Mouse (Mus musculus) adrenal gland, adult 2 months (tissue): ENCODE data around the gene Rasal2. TPM values are rescaled to one million over a fixed set of nuclear protein-coding genes. Genes with fewer than 3 reads are reported as not detected.

Experiments
- DNase-seq: peaks from one replicate; pipeline ENCODE4 v3.0.0; 2021
- long read RNA-seq: library from polyadenylated mRNA; stranded (forward); transcript quantifications from one replicate; pipeline ENCODE4 v2.0.0, GENCODE M21; 2021
- polyA plus RNA-seq: library from polyadenylated mRNA; depleted of rRNA; stranded (reverse); fragments of >200 nt; gene quantifications from 2 replicates; pipeline ENCODE4 v1.2.3, GENCODE M21; 2012; rRNA removed
- total RNA-seq, 2 experiments: library from RNA; stranded (reverse); gene quantifications; 2 replicates each; pipeline ENCODE4 v1.2.3; 2021

Gene Rasal2
- total RNA-seq (10 to 100 TPM; 13.0 to 13.7 TPM), polyA plus RNA-seq (1.4 and 1.6 TPM in 2 replicates)
- long read RNA-seq, full-length matches to known transcripts: 1 of 2 reads
- long read RNA-seq, partial matches to known transcripts: 1 of 2 reads
- long read RNA-seq, other reads (novel, unspliced or antisense): 0 of 2 reads

- DNase-seq: peak; percentile 97
These were observed at the start of gene Rasal2 for GRCm38 (mm10) chr1:157412454-157413369. Rasal2 (minus strand) TSS chr1:157412595.

GRCm38 (mm10) chr1:157461276-157461675 is 48.9 kb upstream of the Rasal2 start:
- no peak for DNase-seq

GRCm38 (mm10) chr1:157459904-157460303 is 47.5 kb upstream of the Rasal2 start:
- DNase-seq: no peak

GRCm38 (mm10) chr1:157458421-157459208 is 46.2 kb upstream of the Rasal2 start, which contains the start of gene Cryzl2:
Cryzl2 (plus strand) TSS chr1:157458577.
- peak; percentile 92 for DNase-seq

GRCm38 (mm10) chr1:157457789-157458188 is 45.4 kb upstream of the Rasal2 start:
- no peak for DNase-seq

- no peak for DNase-seq
These were observed 42.5 kb upstream of the Rasal2 start for GRCm38 (mm10) chr1:157454876-157455275.

GRCm38 (mm10) chr1:157452759-157453549 is 40.6 kb upstream of the Rasal2 start:
- no peak for DNase-seq

- no peak for DNase-seq
These were observed 39.9 kb upstream of the Rasal2 start for GRCm38 (mm10) chr1:157452284-157452683.

GRCm38 (mm10) chr1:157449981-157450636 is 37.7 kb upstream of the Rasal2 start:
- peak; percentile 62 for DNase-seq

- no peak for DNase-seq
These were observed 37.1 kb upstream of the Rasal2 start for GRCm38 (mm10) chr1:157449532-157449931.

- no peak for DNase-seq
These were observed 36.4 kb upstream of the Rasal2 start for GRCm38 (mm10) chr1:157448805-157449188.

- DNase-seq: no peak
These were observed 35.9 kb upstream of the Rasal2 start for GRCm38 (mm10) chr1:157448164-157448804.

GRCm38 (mm10) chr1:157447142-157447541 is 34.7 kb upstream of the Rasal2 start:
- DNase-seq: no peak

GRCm38 (mm10) chr1:157446325-157446724 is 33.9 kb upstream of the Rasal2 start:
- DNase-seq: peak; percentile 77

- no peak for DNase-seq
These were observed 33.1 kb upstream of the Rasal2 start for GRCm38 (mm10) chr1:157445398-157445910.

- no peak for DNase-seq
These were observed 32.4 kb upstream of the Rasal2 start for GRCm38 (mm10) chr1:157444632-157445300.

GRCm38 (mm10) chr1:157443723-157444561 is 31.5 kb upstream of the Rasal2 start:
- DNase-seq: no peak

GRCm38 (mm10) chr1:157443026-157443722 is 30.8 kb upstream of the Rasal2 start:
- DNase-seq: peak; percentile 28
